Mouse (Mus musculus): Measurements from ENCODE around the gene Pdcl. TPM values are rescaled to one million over a fixed set of nuclear protein-coding genes. Genes with fewer than 3 reads are reported as not detected.

Pdcl gene
- polyA plus RNA-seq, 1 experiment from 2014 or later = 32.8 TPM

Other genes starting within 250 kb of the Pdcl start
- gene Olfr362, start 241.4 kb downstream of the Pdcl start, polyA plus RNA-seq (2016; fragmentation: Nextera tagmentation; extraction: Ambion mirVana) = not detected in 2 replicates
- not detected in 2 replicates for gene Olfr364-ps1, start 220.0 kb downstream of the Pdcl start, polyA plus RNA-seq (2016; fragmentation: Nextera tagmentation; extraction: Ambion mirVana)
- gene Olfr365, start 171.1 kb downstream of the Pdcl start, polyA plus RNA-seq (2016; fragmentation: Nextera tagmentation; extraction: Ambion mirVana) = not detected in 2 replicates
- gene Olfr366, start 147.8 kb downstream of the Pdcl start, polyA plus RNA-seq (2016; fragmentation: Nextera tagmentation; extraction: Ambion mirVana) = not detected in 2 replicates
- not detected in 2 replicates for gene Olfr368, start 32.8 kb downstream of the Pdcl start, polyA plus RNA-seq (2016; fragmentation: Nextera tagmentation; extraction: Ambion mirVana)
- gene Rc3h2, start 63.6 kb upstream of the Pdcl start, polyA plus RNA-seq (2016; fragmentation: Nextera tagmentation; extraction: Ambion mirVana) = 13.1 and 14.6 TPM in 2 replicates
- gene Zbtb26, start 83.8 kb upstream of the Pdcl start, polyA plus RNA-seq (2016; fragmentation: Nextera tagmentation; extraction: Ambion mirVana) = 7.2 and 7.5 TPM in 2 replicates
- gene Zbtb6, start 83.8 kb upstream of the Pdcl start, polyA plus RNA-seq (2016; fragmentation: Nextera tagmentation; extraction: Ambion mirVana) = 2.9 and 3.4 TPM in 2 replicates
- gene Rabgap1, start 83.9 kb upstream of the Pdcl start, polyA plus RNA-seq (2016; fragmentation: Nextera tagmentation; extraction: Ambion mirVana) = 33.3 and 35.3 TPM in 2 replicates
- 0.79 and 1.1 TPM in 2 replicates for gene Gpr21, start 157.0 kb upstream of the Pdcl start, polyA plus RNA-seq (2016; fragmentation: Nextera tagmentation; extraction: Ambion mirVana)